Mouse (Mus musculus) heart, postnatal 0 days (tissue): Measurements from ENCODE around the gene Psmd13. TPM values are rescaled to one million over a fixed set of nuclear protein-coding genes. Genes with fewer than 3 reads are reported as not detected.
"Not testable (repeated sequence)": the region's sequence is repeated elsewhere in the genome, so short reads cannot be mapped to it uniquely, and the experiment has no call there.

Experiments
- ATAC-seq: fragments of 200-750 bp; cut with Nextera tagmentation; 2 replicates; pipeline ENCODE4 v1.8.0; 2017; ENCODE audit warnings: low read depth, moderate number of reproducible peaks, moderate library complexity; ENCODE audit not compliant: insufficient read depth
- DNase-seq: peaks from one replicate; pipeline ENCODE4 v3.0.0-alpha.2; 2016; ENCODE audit warnings: low spot score
- H3K27ac ChIP-seq: fragments of 300-500 bp; sonication (generic); 2 replicates; pipeline ENCODE4 v1.5.1; 2014; ENCODE audit warnings: low read depth, mild to moderate bottlenecking
- H3K27me3 ChIP-seq: fragments of 300-500 bp; sonication (generic); 2 replicates; pipeline ENCODE4 v1.6.1; 2014; ENCODE audit warnings: low read length, mixed read lengths; ENCODE audit not compliant: control insufficient read depth, insufficient read depth
- H3K36me3 ChIP-seq: fragments of 300-500 bp; sonication (generic); replicated peaks from 2 replicates; pipeline ENCODE4 v1.6.1; 2014; ENCODE audit warnings: low read length, mixed read lengths; ENCODE audit not compliant: control insufficient read depth, insufficient read depth
- H3K4me1 ChIP-seq: fragments of 300-500 bp; sonication (generic); 2 replicates; pipeline ENCODE4 v1.6.1; 2014; ENCODE audit warnings: antibody characterized with exemption; ENCODE audit not compliant: control insufficient read depth, insufficient read depth
- H3K4me2 ChIP-seq: fragments of 300-500 bp; sonication (generic); 2 replicates; pipeline ENCODE4 v1.6.1; 2014; ENCODE audit warnings: low read depth, mild to moderate bottlenecking, low read length, moderate library complexity
- H3K4me3 ChIP-seq: fragments of 300-500 bp; sonication (generic); 2 replicates; pipeline ENCODE4 v1.5.1; 2014; ENCODE audit warnings: low read depth, low read length
- H3K9ac ChIP-seq: fragments of 300-500 bp; sonication (generic); replicated peaks from 2 replicates; pipeline ENCODE4 v1.6.1; 2014; ENCODE audit warnings: low read depth, low read length, mixed read lengths
- H3K9me3 ChIP-seq: fragments of 300-500 bp; sonication (generic); replicated peaks from 2 replicates; pipeline ENCODE4 v1.6.1; 2016; ENCODE audit warnings: low read length; ENCODE audit not compliant: control insufficient read depth
- CTCF ChIP-seq: IDR thresholded peaks from 2 replicates; pipeline ENCODE4 v1.5.1; 2016; ENCODE audit warnings: antibody characterized with exemption, control low read depth, low read depth
- EP300 ChIP-seq: IDR thresholded peaks from 2 replicates; pipeline ENCODE4 v1.6.1; 2016; ENCODE audit warnings: antibody characterized with exemption, low read depth
- WGBS: fragments of 180-500 bp; shearing (Covaris S2); extraction: QIAGEN DNeasy Blood & Tissue Kit; methylation state at CpG from one replicate; pipeline ENCODE4 v1.1.7; 2014; 5-methylcytosine and 5-hydroxymethylcytosine counted together
- polyA plus RNA-seq: library from polyadenylated mRNA; unstranded; fragments of >200 nt; fragmentation: Nextera tagmentation; extraction: Ambion mirVana; gene quantifications from 2 replicates; pipeline ENCODE4 v1.2.1, GENCODE M21; 2015
- total RNA-seq: library from RNA; depleted of rRNA; stranded (reverse); fragments of >200 nt; gene quantifications from 2 replicates; pipeline ENCODE4 v1.2.3, GENCODE M21; 2014; ENCODE audit warnings: low replicate concordance

Gene Psmd13
- total and polyA plus RNA-seq, 2 experiments from 2014 or later = 72.6 to 185 TPM

- H3K4me2 ChIP-seq = no peak overlapping the region
- ATAC-seq (no peak), DNase-seq (no peak)
- H3K4me1 ChIP-seq = peaks cover 13% of the 10 kb centered on the region
- WGBS = 67% methylated on average over 7 of the region's 7 CpGs
- no peak overlapping the region for H3K4me3 ChIP-seq
- H3K27me3 ChIP-seq = no peaks in the 10 kb centered on the region
- peak overlapping the region; percentile 20; the same call in 1 of the 2 replicates for H3K9ac ChIP-seq
- peaks cover 39% of the 10 kb centered on the region for H3K36me3 ChIP-seq
- H3K27ac ChIP-seq = no peak overlapping the region
- no peaks in the 10 kb centered on the region for H3K9me3 ChIP-seq
- no peak for TF ChIP-seq EP300
- no peak for TF ChIP-seq CTCF
Measured at GRCm38 (mm10) chr7:140879355-140879754, 2.4 kb upstream of the Psmd13 start.

DNA sequence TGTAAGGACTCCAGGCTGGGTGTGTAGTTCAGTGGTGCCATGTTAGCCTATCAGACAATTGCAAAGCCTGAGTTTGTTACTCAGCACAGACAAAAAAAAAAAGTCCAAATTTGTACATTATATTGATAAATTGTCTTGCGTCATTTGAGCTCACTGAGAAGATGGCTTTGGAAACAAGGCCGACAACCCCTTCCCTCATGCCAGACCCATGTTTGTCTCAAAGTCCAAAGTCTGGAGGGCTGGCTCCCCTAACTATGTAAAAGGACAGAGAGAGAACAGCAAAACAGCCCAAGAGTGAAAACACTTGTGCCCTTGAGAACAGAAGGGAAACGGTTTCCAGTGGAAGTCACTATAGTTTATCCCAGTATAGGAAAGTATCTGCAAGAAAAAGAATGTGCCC, 1.3 kb upstream of the Psmd13 start:
- Histone ChIP-seq H3K36me3 (peaks cover 34% of the 10 kb centered on the region), H3K4me1 (peaks cover 13% of the 10 kb centered on the region), H3K27ac (peak overlapping the region; percentile 0; the same call in 1 of the 2 replicates), H3K9me3 (no peaks in the 10 kb centered on the region), H3K9ac (0 out of 2 replicates have a peak overlapping the region, but pooled peaks have one; percentile 28), H3K27me3 (no peaks in the 10 kb centered on the region), H3K4me2 (peak overlapping the region; percentile 89), H3K4me3 (peak overlapping the region; percentile 96; the same call in 1 of the 2 replicates)
- TF ChIP-seq CTCF (no peak), EP300 (no peak)
- ATAC-seq (no peak), DNase-seq (no peak)
- WGBS = 67% methylated on average over 3 of the region's 3 CpGs

DNA sequence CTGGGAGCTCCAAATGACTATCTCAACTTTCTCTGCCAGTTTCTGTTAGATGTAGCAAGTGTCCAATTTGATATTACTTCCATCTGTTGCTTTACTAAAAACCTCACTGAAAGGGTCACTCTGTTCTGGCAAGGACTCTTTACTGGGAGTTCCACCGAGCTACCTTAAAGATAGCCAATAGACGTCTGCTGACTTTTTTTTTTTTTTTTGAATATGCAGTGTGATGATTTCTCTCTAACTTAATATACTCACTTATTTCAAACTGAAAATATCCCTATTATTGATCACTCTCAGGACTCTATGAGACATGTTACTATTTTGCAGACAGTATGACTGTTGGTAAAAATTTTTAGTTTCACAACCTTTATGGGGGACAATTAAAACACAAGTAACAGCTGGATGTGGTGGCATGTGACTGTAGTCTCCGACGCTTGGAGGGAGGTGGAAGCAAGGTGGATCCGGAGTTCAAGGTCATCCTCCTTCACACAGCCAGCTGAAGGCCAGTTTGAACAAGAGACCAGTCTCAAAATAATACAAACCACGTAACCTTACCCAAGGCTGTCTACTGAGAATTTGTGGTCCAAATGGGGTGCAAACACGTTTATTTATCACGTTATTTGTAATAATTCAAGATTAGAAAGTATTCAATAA, 778 bp upstream of the Psmd13 start:
- H3K9me3 ChIP-seq = no peaks in the 10 kb centered on the region
- peaks cover 33% of the 10 kb centered on the region for H3K36me3 ChIP-seq
- 0 out of 2 replicates have a peak, but pooled peaks have one; percentile 22 for ATAC-seq
- no peak for TF ChIP-seq EP300
- no peak for TF ChIP-seq CTCF
- H3K27ac ChIP-seq = peak overlapping the region; percentile 86
- no peaks in the 10 kb centered on the region for H3K27me3 ChIP-seq
- DNase-seq = peak; percentile 48
- H3K9ac ChIP-seq = peak overlapping the region; percentile 75
- H3K4me2 ChIP-seq = peak overlapping the region; percentile 89
- peak overlapping the region; percentile 96 for H3K4me3 ChIP-seq
- H3K4me1 ChIP-seq = peaks cover 13% of the 10 kb centered on the region
- WGBS = 6% methylated on average over 8 of the region's 8 CpGs

GRCm38 (mm10) chr7:140882469-140882803, 668 bp downstream of the Psmd13 start:
- no peak for TF ChIP-seq EP300
- no peak for TF ChIP-seq CTCF
- peak; percentile 13 for DNase-seq
- Histone ChIP-seq H3K9me3 (no peaks in the 10 kb centered on the region), H3K4me3 (peak overlapping the region; percentile 96), H3K27ac (peak overlapping the region; percentile 86), H3K4me1 (peaks cover 13% of the 10 kb centered on the region), H3K4me2 (peak overlapping the region; percentile 89), H3K36me3 (peaks cover 33% of the 10 kb centered on the region), H3K27me3 (no peaks in the 10 kb centered on the region), H3K9ac (peak overlapping the region; percentile 75)
- ATAC-seq = peak; percentile 19
- under 1% methylated on average over 12 of the region's 12 CpGs for WGBS

GRCm38 (mm10) chr7:140890636-140891035, 8.9 kb downstream of the Psmd13 start:
- WGBS = 96% methylated on average over 16 of the region's 16 CpGs
- H3K4me1 ChIP-seq, H3K9me3 ChIP-seq, ATAC-seq, H3K27me3 ChIP-seq, DNase-seq, H3K4me3 ChIP-seq, H3K4me2 ChIP-seq, H3K27ac ChIP-seq, H3K9ac ChIP-seq: not testable (repeated sequence)
- H3K36me3 ChIP-seq = peaks cover 77% of the 10 kb centered on the region

- Histone ChIP-seq H3K27me3 (no peaks in the 10 kb centered on the region), H3K36me3 (peaks cover 71% of the 10 kb centered on the region)
- TF ChIP-seq CTCF = no peak
- no peak for TF ChIP-seq EP300
Measured at GRCm38 (mm10) chr7:140894031-140894430, 12.3 kb downstream of the Psmd13 start.

More at GRCm38 (mm10) chr7:140894031-140894430, 12.3 kb downstream of the Psmd13 start:
- no peak overlapping the region for H3K9ac ChIP-seq
- no peak for DNase-seq
- H3K9me3 ChIP-seq = no peaks in the 10 kb centered on the region
- no peak overlapping the region for H3K27ac ChIP-seq
- H3K4me3 ChIP-seq = no peak overlapping the region
- ATAC-seq = no peak
- WGBS = 92% methylated on average over 7 of the region's 7 CpGs
- 0 out of 2 replicates have a peak, but pooled peaks cover 2% of the 10 kb centered on the region for H3K4me1 ChIP-seq
- H3K4me2 ChIP-seq = no peak overlapping the region
